Mouse (Mus musculus) bone marrow, adult 2 months (tissue): ENCODE results near the gene Mknk2.

Experiments
- CTCF ChIP-seq: fragments of 200-500 bp; IDR thresholded peaks from 2 replicates; pipeline ENCODE4 v1.5.1; 2011; ENCODE audit warnings: low read length, control low read depth; ENCODE audit not compliant: control insufficient read depth, insufficient read depth
- POLR2A ChIP-seq: fragments of 200-500 bp; IDR thresholded peaks from 2 replicates; pipeline ENCODE4 v1.6.1; 2011; ENCODE audit warnings: low read depth, mild to moderate bottlenecking, control low read depth, low read length, borderline replicate concordance; ENCODE audit not compliant: control insufficient read depth

DNA sequence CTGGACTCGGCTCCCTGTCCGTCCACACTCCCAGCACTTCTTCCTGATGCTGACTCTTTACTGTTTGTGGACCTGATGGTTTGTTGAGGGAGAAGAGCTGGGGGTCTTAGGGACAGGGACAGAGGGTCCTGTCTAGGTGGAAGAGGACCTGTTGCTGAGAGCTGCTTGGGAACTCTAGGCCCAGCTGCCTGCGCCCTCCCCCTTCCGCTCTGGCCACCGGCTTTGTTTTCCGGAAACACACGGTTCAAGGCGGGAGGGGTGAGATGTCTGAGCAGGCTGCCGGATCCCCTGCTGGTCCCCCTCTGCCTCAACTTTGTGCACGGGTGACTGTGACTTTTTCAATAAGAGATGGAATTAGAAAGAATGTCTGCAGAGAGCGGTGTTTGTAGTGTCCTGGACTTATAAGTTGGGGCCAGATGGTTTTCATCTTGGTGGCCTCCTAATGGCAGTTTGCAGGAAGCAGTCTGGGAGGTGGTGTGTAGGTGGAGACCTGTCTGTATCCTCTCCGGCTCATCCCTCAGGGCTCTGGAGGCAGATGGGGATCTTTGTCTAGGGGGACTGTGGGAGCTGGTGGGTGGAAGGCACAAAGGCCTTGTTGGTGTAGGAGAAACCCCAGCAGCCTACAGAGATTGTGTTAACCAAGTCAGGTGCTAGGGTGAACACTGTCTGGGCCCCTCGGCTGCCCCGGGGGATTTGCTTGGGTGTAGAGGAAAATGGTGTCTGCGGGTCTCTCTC lies 54.3 kb downstream of the Mknk2 start:
- TF ChIP-seq CTCF (no peak), POLR2A (no peak; the same call in 1 of the 2 replicates)
